Mouse (Mus musculus) mesoderm, embryonic 11.5 days (tissue): ENCODE measurements around the gene Fasn.
"Not testable (repeated sequence)": the region's sequence is repeated elsewhere in the genome, so short reads cannot be mapped to it uniquely, and the experiment has no call there.

Experiments
- DNase-seq: peaks from one replicate; pipeline ENCODE4 v3.0.0-alpha.2; 2012; ENCODE audit warnings: low read depth, low spot score

Gene Fasn

DNA sequence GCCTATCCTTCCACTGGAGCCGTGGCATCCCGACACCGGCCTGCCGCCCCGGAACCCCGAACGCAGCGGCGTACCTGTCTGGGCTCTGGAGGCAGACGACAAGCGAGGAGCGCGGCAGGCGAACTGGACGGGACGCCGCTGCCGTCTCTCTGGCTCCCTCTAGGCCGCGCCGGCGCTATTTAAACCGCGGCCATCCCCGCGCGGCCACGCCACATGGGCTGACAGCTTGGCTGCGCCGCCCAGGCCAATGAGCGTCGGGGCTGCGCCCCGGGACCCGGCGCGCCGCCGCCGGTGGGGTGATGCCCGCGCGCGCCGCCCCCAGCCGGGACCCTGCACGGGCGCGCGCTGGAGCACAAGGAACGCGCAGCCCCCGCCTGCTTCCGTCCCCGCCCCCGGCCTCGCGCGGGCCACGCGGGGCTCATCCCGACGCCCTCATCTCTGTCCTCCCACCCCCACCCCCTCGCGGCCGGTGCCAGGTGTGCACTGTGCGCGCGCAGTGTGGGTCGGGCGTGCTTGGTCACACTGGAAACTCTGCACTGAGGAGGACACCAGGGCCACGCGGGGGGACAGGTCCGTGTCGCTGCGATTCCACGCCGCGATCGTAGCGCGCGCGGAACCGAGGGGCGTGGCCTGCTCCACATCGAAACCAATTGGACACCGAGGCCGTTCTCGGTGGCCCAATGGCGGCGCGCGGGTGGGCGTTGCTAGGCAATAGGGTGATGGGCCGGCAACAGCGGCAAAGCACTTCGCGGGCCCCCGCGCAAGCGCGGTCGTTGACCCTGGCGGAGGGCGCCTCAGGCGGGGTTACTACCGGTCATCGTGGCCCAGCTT is at the start of gene Fasn:
Fasn (minus strand) TSS at position 592 of the 831 bp plus-strand sequence.
- DNase-seq: peak; percentile 98

DNA sequence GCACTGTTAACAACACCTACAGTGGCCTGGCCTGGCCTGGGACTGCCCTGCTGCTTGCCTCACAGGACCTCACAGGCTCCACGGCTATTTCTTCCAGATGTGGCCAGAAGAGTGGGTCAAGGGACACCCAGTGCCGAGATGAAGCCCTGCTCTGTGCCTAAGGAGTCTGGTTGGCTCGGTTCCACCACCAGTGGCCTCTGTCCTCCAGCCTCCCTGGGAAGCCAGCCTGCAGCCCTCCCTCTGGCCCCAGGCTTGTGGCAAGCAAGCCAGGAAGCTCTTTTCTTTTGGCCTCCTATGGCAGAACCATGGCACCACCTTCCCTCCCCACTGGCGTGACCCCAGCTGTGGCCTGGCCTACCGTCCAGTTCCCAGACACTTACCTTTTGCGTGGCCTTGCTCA is 48.9 kb upstream of the Fasn start:
- no peak for DNase-seq

DNA sequence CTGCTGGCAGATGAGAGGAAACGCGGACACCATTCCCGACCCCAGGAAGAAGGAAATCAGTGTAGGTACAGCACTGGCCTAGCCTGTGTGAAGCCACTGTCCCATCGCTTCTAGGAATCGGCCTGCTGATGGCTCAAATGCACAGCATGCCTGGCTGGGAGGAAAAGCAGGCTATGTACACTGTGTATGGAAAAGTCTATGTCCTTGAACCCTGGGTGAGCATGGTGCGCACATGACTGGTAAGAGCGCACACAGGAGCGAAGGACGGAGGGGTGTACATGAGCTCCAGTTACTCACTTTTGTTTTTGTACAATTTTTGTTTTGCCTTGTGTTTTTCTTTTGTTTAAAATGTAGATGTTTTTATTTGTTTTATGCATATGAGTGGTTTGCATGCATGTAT is 47.2 kb upstream of the Fasn start:
- DNase-seq: no peak

DNA sequence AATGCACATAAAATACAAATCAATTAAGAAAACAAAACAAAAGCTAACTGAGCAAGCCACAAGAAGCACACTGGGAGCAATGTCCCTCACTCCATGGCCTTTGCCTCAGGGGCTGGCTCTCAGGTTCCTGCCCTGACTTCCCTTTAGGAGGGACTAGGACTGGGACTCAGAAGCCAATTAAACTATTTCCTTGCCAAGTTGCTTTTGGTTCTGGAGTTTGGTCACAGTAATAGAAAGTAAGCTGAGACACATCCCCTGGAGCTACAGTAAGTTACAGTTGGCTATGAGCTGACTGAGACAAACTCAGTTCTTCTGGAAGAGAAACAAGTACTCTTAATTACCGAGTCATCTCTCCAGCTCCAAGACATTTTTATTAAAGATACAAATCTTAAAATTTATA is 41.5 kb upstream of the Fasn start:
- DNase-seq: no peak

DNA sequence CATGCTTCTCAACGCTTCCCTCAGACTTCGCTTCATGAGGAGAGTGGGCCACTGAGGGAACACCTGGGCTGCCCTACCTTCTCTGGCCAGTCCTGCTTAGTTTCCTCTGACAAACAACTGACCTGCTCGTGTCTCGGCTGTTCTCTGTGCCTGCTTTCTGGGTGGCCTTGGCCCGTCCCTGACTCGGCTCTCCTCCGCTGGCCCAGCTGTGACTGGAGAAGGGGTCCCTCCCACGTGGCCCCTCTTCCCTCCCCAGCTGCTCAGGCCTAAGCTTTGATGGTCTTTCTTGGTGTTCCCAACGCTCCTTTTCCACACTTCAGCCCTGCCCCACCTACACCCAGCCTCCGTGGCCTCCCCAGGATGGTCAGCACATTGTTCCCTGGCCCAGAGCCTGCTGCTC is 38.5 kb upstream of the Fasn start:
- DNase-seq: no peak

DNA sequence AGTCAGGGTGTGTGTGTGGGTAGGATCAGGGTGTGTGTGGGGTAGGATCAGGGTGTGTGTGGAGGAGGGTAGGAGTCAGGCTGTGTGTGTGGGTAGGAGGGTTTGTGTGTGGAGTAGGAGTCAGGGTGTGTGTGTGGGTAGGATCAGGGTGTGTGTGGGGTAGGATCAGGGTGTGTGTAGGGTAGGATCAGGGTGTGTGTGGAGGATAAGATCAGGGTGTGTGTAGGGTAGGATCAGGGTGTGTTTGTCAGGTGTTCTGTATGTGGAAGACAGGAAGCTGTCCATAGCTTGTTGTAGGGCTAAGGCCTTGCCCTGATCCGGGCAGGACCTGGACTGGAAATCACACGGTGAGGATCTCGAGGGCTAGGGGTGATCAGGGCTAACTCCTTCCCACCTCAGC is 31.6 kb upstream of the Fasn start:
- DNase-seq: not testable (repeated sequence)

DNA sequence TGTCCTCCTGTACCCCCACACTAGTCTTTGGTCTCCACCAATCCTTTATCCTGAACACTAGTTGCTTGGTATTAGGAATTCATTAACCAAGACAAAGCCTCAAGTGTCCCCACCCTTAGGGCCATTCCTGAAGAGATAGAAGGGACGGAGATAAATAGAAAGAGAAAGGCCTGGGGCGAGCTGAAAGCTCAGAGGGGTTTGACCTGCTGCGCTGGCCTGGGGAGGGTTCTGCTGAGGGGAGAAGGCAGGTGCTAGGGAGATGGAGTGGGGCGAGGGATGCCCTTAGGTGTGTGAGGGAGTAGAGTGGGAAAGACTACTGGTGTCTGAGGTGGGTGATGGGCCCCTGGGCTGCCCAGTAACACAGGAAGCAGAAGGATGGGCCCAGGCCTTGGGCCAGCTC is 29.4 kb upstream of the Fasn start:
- no peak for DNase-seq

DNA sequence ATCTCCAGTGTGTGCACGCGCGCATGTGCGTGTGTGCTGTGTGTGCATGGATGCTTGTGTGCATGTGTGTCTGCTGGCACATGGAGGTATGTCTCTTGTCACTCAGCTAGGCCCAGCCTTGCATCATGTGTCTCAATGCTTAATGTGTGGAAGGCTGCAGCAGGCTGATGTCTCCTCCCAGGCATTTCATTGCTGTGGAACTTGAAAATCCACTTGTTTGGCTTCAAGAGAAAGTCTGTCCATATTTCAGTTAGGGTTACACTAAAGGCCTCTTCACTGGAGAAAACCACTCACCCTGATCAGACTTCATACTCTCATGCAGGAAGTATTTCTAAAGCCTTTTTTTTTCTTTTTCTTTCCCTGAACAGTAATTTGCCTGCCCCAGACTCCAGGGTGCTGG is 28.8 kb upstream of the Fasn start:
- DNase-seq: no peak

DNA sequence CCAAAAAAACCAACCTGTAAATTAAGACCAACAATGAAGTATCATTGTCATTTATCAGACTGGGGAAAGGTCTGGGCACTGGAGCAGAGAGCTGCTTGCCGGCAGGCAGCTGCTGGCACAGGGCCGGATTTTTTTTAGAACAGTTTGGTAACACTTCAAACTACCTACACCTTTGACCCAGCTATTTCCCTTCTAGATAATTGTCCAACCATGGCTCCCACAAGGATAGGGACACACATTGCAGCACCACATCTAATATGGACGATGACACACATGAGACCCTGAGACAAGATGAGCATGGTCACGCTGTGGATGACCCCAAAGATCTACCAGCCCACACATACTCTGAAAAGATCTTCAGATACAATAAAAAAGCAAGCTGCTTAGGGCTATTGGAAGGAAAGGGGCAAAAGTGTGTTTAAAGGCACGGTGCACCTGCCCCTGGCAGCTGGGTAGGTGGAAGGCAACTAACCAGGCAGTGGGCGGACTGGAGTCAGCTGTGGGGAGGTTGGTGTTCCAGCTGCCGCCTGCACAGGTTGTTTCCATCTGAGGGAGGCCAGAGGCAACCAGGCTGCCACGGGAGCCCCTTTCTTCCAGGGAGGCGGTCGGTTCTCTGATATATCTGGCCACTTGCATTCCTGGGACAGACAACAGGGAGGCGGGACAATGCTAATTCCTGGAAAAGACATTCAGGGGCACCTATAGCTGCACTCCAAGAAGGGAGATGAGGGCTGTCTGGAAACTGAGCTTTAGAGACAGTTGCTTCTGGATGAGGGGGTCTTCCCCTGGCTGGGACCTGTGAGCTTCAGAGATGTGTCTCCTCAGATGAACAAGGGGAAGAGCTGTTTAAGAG is 28.0 kb upstream of the Fasn start:
- no peak for DNase-seq

DNA sequence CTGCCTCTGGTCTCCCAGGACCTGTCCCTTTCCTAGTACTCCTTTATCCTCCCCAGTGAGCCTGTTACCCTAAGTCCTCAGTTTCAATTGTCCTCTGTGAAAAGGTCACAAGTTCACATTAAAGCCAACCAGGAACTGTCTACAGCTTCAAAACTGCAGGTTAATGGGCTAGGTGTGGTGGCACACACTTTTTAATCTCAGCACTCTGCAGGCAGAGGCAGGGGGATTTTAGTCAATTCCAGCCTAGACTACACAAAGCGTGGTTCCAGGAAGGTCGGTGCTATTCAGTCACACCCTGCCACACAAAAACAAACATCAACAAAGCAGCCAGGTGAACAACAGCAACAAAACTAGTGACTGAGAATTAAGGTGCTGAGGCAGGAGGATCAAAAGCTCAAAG is 27.2 kb upstream of the Fasn start:
- DNase-seq: no peak

DNA sequence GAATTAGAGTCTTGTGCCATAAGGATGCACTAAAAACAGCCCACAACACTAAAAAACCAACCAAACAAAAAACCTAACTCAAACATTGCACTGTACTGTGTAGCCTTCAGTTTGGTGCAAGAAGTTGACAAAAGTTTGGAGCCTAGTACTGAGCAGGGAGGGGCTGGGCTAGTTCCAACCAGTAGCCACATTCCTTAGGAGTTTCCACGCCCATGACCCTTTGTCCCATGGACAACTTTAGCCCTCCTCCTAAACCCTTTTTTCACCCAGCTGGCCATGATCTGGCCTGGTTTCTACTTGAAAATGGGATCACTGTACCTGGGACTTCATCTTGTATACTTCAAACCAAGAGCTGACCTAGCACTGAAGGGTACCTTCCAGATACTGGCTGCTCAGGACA is 26.8 kb upstream of the Fasn start:
- DNase-seq: no peak

DNA sequence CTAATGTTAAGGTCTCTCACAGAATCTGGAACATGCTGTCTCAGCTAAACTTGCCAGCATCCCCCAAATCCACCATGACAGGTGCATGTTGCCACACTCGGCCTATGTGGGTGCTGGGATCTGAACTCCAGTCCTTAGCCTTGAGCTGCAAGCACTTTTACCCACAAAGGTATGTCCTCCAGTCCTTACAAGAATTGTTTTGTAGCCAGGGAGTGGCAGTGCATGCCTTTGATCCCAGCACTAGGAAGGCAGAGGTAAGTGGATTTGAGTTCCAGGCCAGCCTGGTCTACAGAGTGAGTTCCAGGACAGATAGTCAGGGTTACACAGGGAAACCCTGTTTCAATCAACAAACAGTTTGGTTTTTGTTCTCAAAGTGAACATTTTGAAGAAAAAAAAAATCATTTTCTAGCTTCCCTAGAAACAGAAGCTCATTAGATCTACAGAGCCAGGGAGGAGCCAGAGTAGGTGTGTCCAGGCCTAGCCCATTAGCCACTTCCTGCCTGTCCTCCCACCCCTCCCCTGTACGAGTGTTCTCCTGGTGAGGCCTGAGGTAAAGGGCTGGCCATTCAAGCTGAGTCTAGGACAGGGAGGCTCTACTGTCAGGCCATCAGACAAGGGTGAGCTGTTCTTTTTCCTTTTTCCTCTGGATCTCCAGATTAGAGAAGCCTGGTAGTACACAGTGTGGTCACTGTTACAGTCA is 26.1 kb upstream of the Fasn start:
- no peak for DNase-seq

DNA sequence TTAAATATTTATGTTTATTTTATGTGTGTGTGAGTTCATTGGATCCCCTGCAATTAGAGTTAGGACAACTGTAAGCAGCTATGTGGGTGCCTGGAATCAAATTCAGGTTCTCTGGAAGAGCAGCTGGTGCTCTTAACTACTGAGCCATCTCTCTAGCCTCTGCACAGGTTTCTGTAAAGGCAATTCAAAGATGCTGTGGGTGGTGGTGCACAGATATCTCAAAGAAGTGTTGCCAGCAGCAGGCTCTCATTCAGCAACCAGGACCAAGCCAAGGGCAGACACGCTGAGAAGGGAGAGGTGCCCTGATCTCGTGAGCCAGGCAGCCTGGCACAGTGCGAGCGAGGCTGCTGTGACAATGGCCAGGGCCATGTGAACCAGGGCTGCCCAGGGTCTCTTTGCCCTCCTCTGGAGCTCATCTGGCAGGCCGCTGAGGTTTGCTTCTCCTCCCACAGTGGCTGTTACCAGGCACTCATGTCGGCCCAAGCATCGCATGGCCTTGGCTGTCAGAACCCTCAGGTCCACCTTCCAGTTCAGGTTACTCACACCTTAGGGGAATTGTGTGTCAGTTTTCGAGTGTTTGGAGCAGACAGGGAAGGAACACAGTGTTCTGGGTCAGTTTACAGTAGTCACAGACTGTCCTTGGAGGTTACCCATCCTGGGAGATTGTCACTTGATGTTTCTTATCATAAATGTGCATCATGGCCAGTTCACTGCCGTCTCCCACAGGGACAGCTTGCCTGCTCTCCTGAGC is 22.6 kb upstream of the Fasn start:
- DNase-seq: no peak

DNA sequence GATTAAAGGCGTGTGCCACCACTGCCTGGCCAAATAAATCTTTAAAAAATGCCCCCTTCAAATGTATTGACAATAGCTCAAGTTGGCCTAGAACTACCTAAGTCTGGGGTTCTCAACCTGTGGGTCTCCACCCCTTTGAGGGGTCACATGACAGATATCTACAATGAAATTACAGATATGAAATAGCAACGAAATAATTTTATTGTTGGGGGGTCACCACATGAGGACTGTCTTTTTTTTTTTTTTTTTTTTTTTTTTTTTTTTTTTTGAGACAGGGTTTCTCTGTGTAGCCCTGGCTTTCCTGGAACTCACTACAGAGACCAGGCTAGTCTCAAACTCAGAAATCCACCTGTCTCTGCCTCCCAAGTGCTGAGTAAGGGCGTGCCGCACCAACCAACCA is 20.0 kb upstream of the Fasn start:
- DNase-seq: no peak

DNA sequence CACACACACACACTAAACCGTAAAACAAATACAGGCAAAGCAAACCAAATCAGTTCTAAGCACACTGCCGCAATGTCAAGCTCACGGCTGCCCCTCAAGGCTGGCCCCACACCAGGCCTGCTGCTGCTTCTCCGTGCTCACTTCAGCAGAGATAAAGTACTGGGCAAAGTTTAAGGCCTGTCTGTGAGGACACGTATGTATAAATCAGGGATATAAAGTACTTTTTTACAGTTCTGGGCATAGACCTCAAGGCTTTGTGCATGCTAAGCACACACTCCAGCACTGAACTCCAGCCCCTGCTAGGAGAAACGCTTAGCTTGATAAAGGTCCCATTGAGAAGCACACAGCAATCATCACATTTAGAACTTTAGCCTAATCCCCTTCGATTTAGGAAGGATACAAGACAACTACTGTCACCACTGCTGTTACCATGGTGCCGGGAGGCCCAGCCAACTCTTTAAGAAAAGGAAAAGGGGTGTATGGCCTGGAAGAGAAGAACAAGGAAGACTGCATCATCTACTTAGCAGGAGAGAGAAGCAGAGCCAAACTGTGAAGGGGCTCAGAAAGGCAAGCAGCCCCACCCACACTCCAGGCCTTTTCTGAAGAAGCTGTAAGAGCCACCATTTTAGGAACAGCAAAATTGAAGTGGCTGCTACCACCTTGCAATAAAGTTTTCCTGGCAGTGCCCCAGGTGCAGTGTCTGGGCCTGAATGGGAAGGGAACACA is 9.4 kb upstream of the Fasn start:
- DNase-seq: peak; percentile 13

DNA sequence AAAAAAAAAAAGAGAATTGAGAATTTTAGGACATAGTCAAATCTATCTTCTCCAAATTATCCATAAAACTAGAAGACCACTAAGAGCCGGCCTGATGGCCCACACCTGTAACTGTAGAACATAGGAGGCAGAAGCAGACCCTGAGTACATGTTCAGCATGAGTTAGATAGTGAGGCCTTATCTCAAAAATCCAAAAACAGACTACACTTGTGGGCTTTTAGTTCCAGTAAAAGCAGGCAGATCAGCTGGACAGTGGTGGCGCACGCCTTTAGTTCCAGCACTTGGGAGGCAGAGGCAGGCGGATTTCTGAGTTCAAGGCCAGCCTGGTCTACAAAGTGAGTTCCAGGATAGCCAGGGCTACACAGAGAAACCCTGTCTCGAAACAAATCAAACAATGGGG is 8.6 kb upstream of the Fasn start:
- DNase-seq: not testable (repeated sequence)

DNA sequence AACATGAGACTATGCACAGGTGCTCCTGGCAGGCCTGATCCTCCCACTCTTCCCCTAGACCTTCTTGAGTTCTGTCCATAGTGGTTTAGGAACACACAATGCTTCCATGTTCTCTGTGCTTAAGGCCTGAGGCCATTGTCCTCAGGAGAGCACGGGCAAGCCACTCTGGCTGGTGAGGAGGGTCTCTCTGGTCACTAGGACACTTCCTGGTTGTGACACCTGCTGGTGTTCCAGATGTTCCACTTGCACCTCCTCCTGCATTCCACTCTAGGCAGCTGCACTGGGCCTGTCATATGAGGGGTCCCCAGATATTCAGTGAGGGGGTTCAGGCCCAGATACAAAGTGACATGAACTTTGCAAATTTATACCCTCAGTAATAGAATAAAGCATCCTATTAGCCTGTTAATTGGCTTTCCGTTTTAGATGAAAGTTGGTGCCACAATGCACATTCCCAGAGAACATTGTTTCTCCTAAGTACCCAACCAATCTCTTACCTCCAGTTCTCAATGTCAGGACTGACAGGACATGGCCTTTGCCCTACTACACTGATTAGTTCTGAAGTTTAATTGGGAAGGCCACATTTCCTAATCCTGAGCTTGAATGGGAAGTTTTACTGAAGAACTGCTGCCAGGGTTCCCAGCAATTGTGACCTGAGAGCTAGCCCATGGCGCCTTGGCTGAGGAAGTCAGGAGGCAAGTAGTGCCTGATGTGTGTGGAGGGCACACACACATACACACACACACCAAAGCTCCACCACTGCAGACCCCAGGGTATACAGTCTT is 7.5 kb upstream of the Fasn start:
- no peak for DNase-seq

DNA sequence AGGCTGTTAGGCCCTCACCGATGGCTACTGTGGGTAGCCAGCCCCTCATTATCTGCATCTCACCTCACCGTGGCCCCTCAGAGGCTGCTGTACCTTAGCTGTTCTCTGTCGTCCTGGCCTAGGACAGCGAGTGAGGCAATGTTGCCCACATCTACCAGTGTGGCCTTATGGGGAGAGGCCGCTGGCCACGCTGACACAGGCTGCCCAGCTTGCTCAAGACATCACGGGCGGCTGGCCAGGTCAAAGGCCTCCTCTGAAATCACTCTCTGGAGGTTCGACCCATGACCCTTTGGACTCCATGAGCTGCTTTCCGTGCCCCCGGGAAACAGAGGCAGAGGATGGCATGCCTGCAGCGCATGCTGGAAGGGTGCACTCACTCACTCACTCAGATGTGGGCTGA is 6.3 kb upstream of the Fasn start:
- no peak for DNase-seq

DNA sequence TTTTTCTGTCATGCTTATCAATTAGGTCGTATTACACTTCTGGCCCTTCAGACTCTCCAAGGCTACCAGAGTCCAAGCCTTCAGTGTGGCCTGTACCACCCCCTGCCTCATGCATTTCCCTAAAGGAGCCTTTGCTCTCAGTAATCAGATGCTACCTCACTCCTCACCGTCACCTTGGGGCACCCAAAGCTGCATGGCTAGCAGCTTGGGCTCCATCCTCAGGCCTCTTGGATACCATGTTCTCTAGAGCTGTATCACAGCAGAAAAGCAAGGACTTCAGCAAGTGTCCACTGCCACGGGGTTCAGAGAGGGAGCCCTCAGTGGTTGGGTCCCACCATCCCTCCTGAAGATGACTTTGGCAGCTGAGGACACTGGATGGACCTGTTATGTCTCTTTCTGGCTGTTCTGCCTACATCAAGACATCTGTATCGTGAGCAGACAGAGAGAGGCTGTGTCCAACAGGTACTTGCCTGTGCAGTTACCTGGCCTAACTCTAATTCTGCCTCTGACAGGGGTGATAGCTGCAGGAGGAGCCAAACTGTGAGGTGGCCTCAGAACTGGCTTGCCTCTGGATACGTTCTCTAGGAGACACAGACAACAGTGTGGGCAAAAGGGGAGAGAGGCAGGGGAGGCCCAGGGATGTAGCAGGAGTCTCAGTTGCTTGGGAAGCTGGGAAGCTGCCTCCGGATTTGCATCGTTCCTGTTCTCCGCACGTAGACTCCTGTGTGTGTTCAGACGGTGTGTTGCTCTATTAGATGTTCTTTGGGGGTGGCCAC is 5.6 kb upstream of the Fasn start:
- DNase-seq: no peak
